Mouse (Mus musculus) left cerebral cortex, adult 9 months (tissue): Measurements from ENCODE around the gene Ttll8.

Source experiments
- DNase-seq, 2 experiments: peaks; one replicate each; pipeline ENCODE4 v3.0.0; 2022; ENCODE audit warnings: low spot score in 2 of 2

Ttll8 gene

GRCm38 (mm10) chr15:88954368-88955072 lies at the start of gene Ttll8:
TSS of gene Ttll8 (minus strand) at chr15:88954418.
- no peak for DNase-seq

GRCm38 (mm10) chr15:89001245-89001644 lies 47.0 kb upstream of the Ttll8 start:
- DNase-seq, result no peak

- no peak for DNase-seq
Observed at GRCm38 (mm10) chr15:89000367-89000766, 46.1 kb upstream of the Ttll8 start.

- no peak for DNase-seq
Observed at GRCm38 (mm10) chr15:88999124-88999523, 44.9 kb upstream of the Ttll8 start.

GRCm38 (mm10) chr15:88998636-88999035 lies 44.4 kb upstream of the Ttll8 start:
- no peak for DNase-seq

GRCm38 (mm10) chr15:88989236-88989635 lies 35.0 kb upstream of the Ttll8 start:
- DNase-seq, result no peak

GRCm38 (mm10) chr15:88982534-88983079 lies 28.4 kb upstream of the Ttll8 start, which contains the start of gene Mov10l1:
TSS of gene Mov10l1 (plus strand) at chr15:88982909.
- DNase-seq, result no peak

GRCm38 (mm10) chr15:88979138-88979446 lies 24.9 kb upstream of the Ttll8 start:
- DNase-seq, result no peak

- DNase-seq, result peak; percentile 19 to 39
Observed at GRCm38 (mm10) chr15:88978281-88979137, 24.3 kb upstream of the Ttll8 start, which contains the start of gene Mlc1. TSS of gene Mlc1 (minus strand) at chr15:88979007.

GRCm38 (mm10) chr15:88972300-88972699 lies 18.1 kb upstream of the Ttll8 start:
- no peak for DNase-seq

- DNase-seq, result no peak
Observed at GRCm38 (mm10) chr15:88964070-88964578, 9.9 kb upstream of the Ttll8 start.

- DNase-seq, result no peak
Observed at GRCm38 (mm10) chr15:88957522-88957921, 3.3 kb upstream of the Ttll8 start.

GRCm38 (mm10) chr15:88955342-88955741 lies 1.1 kb upstream of the Ttll8 start:
- DNase-seq, result no peak

GRCm38 (mm10) chr15:88951246-88951645 lies 3.0 kb downstream of the Ttll8 start:
- DNase-seq, result no peak

- DNase-seq, result no peak
Observed at GRCm38 (mm10) chr15:88946851-88947250, 7.4 kb downstream of the Ttll8 start.

GRCm38 (mm10) chr15:88943896-88944551 lies 10.2 kb downstream of the Ttll8 start:
- DNase-seq, result peak in 1 of 2 experiments; percentile 10

GRCm38 (mm10) chr15:88942783-88943182 lies 11.4 kb downstream of the Ttll8 start:
- no peak for DNase-seq

GRCm38 (mm10) chr15:88937291-88937650 lies 16.9 kb downstream of the Ttll8 start:
- DNase-seq, result no peak

- DNase-seq, result no peak
Observed at GRCm38 (mm10) chr15:88936619-88937290, 17.5 kb downstream of the Ttll8 start.

GRCm38 (mm10) chr15:88934141-88934540 lies 20.1 kb downstream of the Ttll8 start:
- peak in 1 of 2 experiments; percentile 34 for DNase-seq

GRCm38 (mm10) chr15:88932667-88933066 lies 21.6 kb downstream of the Ttll8 start:
- DNase-seq, result no peak

- DNase-seq, result no peak
Observed at GRCm38 (mm10) chr15:88921992-88922310, 32.3 kb downstream of the Ttll8 start.
